Mouse (Mus musculus) CD8-positive naive resting alpha-beta T cell, adult 2 months (primary cell): ENCODE measurements around the gene AY761184.
"Not testable (repeated sequence)": the region's sequence is repeated elsewhere in the genome, so short reads cannot be mapped to it uniquely, and the experiment has no call there.

ENCODE experiments used
- DNase-seq, 2 experiments: peaks; one replicate each; pipeline ENCODE4 v3.0.0; 2022; ENCODE audit warnings: low read depth in 2 of 2, low spot score in 2 of 2

The AY761184 gene

GRCm38 (mm10) chr8:21703545-21703944, at the start of gene AY761184:
TSS of gene AY761184 (minus strand) at chr8:21703645.
- not testable (repeated sequence) for DNase-seq

- not testable (repeated sequence) for DNase-seq
Observed at GRCm38 (mm10) chr8:21665497-21665896, 37.9 kb downstream of the AY761184 start, which contains the start of gene Defa34. TSS of gene Defa34 (plus strand) at chr8:21665797.

- DNase-seq, result not testable (repeated sequence)
Observed at GRCm38 (mm10) chr8:21655480-21655879, 48.0 kb downstream of the AY761184 start, which contains the start of gene Defa17. TSS of gene Defa17 (plus strand) at chr8:21655780.
